Mouse (Mus musculus): Measurements from ENCODE around the gene Hoxb7.
A peak's percentile ranks its signal among the peaks of the same experiment; 100 is the strongest.

- TF ChIP-seq POLR2A (IDR thresholded peaks at IDR 0.05; ENCODE audit: low read depth, low read length) (peak; percentile 10), CTCF (conservative IDR thresholded peaks at IDR 0.05; ENCODE audit: insufficient read depth, insufficient read length, low read depth, low read length) (no peak)
These were observed 12.7 kb downstream of the Hoxb7 start for GRCm38 (mm10) chr11:96298895-96299667.
